Mouse (Mus musculus) heart, adult 2 months (tissue): ENCODE results near the gene Clec16a.

Source experiments
- CTCF ChIP-seq: fragments of 200-600 bp; IDR thresholded peaks from 2 replicates; pipeline ENCODE4 v1.8.1; 2022; ENCODE audit warnings: antibody characterized with exemption, mild to moderate bottlenecking, moderate library complexity
- EP300 ChIP-seq: fragments of 200-500 bp; IDR thresholded peaks from 2 replicates; pipeline ENCODE4 v1.6.1; 2011; ENCODE audit warnings: low read depth, low read length, control low read depth; ENCODE audit not compliant: insufficient read depth
- POLR2A ChIP-seq: fragments of 200-500 bp; IDR thresholded peaks from 2 replicates; pipeline ENCODE4 v1.6.1; 2011; ENCODE audit warnings: mild to moderate bottlenecking, low read depth, low read length, control low read depth; ENCODE audit not compliant: insufficient read depth

- TF ChIP-seq CTCF (no peak), POLR2A (no peak), EP300 (no peak)
Measured at GRCm38 (mm10) chr16:10738866-10739265, 193.7 kb downstream of the Clec16a start.
